Mouse (Mus musculus) hindbrain, embryonic 12.5 days (tissue): ENCODE data around the gene Pbx1. TPM values are rescaled to one million over a fixed set of nuclear protein-coding genes. Genes with fewer than 3 reads are reported as not detected.

Source experiments
- ATAC-seq: fragments of 200-750 bp; cut with Nextera tagmentation; 2 replicates; pipeline ENCODE4 v1.8.0; 2017; ENCODE audit warnings: moderate TSS enrichment; ENCODE audit not compliant: low FRiP score
- H3K27ac ChIP-seq: fragments of 300-500 bp; sonication (generic); 2 replicates; pipeline ENCODE4 v1.5.1; 2016; ENCODE audit warnings: mild to moderate bottlenecking
- H3K27me3 ChIP-seq: fragments of 300-500 bp; sonication (generic); 2 replicates; pipeline ENCODE4 v1.6.1; 2016; ENCODE audit warnings: mild to moderate bottlenecking
- H3K36me3 ChIP-seq: fragments of 300-500 bp; sonication (generic); 2 replicates; pipeline ENCODE4 v1.6.1; 2016; ENCODE audit warnings: mild to moderate bottlenecking
- H3K4me1 ChIP-seq: fragments of 300-500 bp; sonication (generic); 2 replicates; pipeline ENCODE4 v1.6.1; 2016
- H3K4me2 ChIP-seq: fragments of 300-500 bp; sonication (generic); replicated peaks from 2 replicates; pipeline ENCODE4 v1.6.1; 2016; ENCODE audit warnings: mild to moderate bottlenecking
- H3K4me3 ChIP-seq: fragments of 300-500 bp; sonication (generic); 2 replicates; pipeline ENCODE4 v1.5.1; 2016; ENCODE audit warnings: mild to moderate bottlenecking
- H3K9ac ChIP-seq: fragments of 300-500 bp; sonication (generic); 2 replicates; pipeline ENCODE4 v1.6.1; 2016; ENCODE audit warnings: mild to moderate bottlenecking, moderate library complexity
- H3K9me3 ChIP-seq: fragments of 300-500 bp; sonication (generic); replicated peaks from 2 replicates; pipeline ENCODE4 v1.6.1; 2016; ENCODE audit warnings: mild to moderate bottlenecking
- WGBS: fragments of 180-500 bp; shearing (Covaris S2); methylation state at CpG from one replicate; pipeline ENCODE4 v1.1.7; 2016; 5-methylcytosine and 5-hydroxymethylcytosine counted together
- polyA plus RNA-seq: library from polyadenylated mRNA; unstranded; fragments of >200 nt; fragmentation: Nextera tagmentation; extraction: Ambion mirVana; gene quantifications from 2 replicates; pipeline ENCODE4 v1.2.1, GENCODE M21; 2016

Pbx1 gene
- polyA plus RNA-seq, 1 experiment from 2014 or later = 56.3 TPM

GRCm38 (mm10) chr1:168327405-168328235, 104.5 kb downstream of the Pbx1 start:
- H3K9ac ChIP-seq = peak overlapping the region; percentile 41; the same call in 1 of the 2 replicates
- no peak overlapping the region for H3K4me3 ChIP-seq
- H3K9me3 ChIP-seq = no peaks in the 10 kb centered on the region
- H3K4me1 ChIP-seq = peaks cover 81% of the 10 kb centered on the region
- H3K27me3 ChIP-seq = no peaks in the 10 kb centered on the region
- ATAC-seq = peak; percentile 53
- H3K27ac ChIP-seq = peak overlapping the region; percentile 64
- 52% methylated on average over 18 of the region's 18 CpGs for WGBS
- no peak overlapping the region for H3K4me2 ChIP-seq
- H3K36me3 ChIP-seq = no peaks in the 10 kb centered on the region

GRCm38 (mm10) chr1:168325786-168326185, 106.3 kb downstream of the Pbx1 start:
- WGBS = 62% methylated on average over 4 of the region's 4 CpGs
- peak overlapping the region; percentile 82 for H3K27ac ChIP-seq
- H3K9me3 ChIP-seq = no peaks in the 10 kb centered on the region
- no peak overlapping the region for H3K4me2 ChIP-seq
- peak; percentile 6; the same call in 1 of the 2 replicates for ATAC-seq
- H3K4me1 ChIP-seq = peaks cover 74% of the 10 kb centered on the region
- H3K27me3 ChIP-seq = no peaks in the 10 kb centered on the region
- no peak overlapping the region for H3K4me3 ChIP-seq
- H3K9ac ChIP-seq = peak overlapping the region; percentile 45
- H3K36me3 ChIP-seq = no peaks in the 10 kb centered on the region

- WGBS = 47% methylated on average over 7 of the region's 7 CpGs
- Histone ChIP-seq H3K9ac (peak overlapping the region; percentile 29; the same call in 1 of the 2 replicates), H3K9me3 (no peaks in the 10 kb centered on the region), H3K4me1 (peaks cover 62% of the 10 kb centered on the region), H3K27ac (peak overlapping the region; percentile 67), H3K4me2 (no peak overlapping the region), H3K27me3 (no peaks in the 10 kb centered on the region), H3K4me3 (no peak overlapping the region), H3K36me3 (no peaks in the 10 kb centered on the region)
- no peak for ATAC-seq
Observed at GRCm38 (mm10) chr1:168324306-168325085, 107.6 kb downstream of the Pbx1 start.

GRCm38 (mm10) chr1:168323436-168324108, 108.5 kb downstream of the Pbx1 start:
- Histone ChIP-seq H3K36me3 (no peaks in the 10 kb centered on the region), H3K9me3 (no peaks in the 10 kb centered on the region), H3K9ac (no peak overlapping the region), H3K27me3 (no peaks in the 10 kb centered on the region), H3K4me1 (peaks cover 62% of the 10 kb centered on the region), H3K4me3 (no peak overlapping the region), H3K27ac (peak overlapping the region; percentile 67), H3K4me2 (no peak overlapping the region)
- WGBS = 73% methylated on average over 12 of the region's 12 CpGs
- ATAC-seq = no peak

- H3K9ac ChIP-seq = no peak overlapping the region
- H3K4me2 ChIP-seq = no peak overlapping the region
- WGBS = 100% methylated on average over 1 of the region's 1 CpGs
- no peak for ATAC-seq
- peaks cover 59% of the 10 kb centered on the region for H3K4me1 ChIP-seq
- no peak overlapping the region for H3K27ac ChIP-seq
- H3K4me3 ChIP-seq = no peak overlapping the region
- H3K27me3 ChIP-seq = no peaks in the 10 kb centered on the region
- H3K9me3 ChIP-seq = no peaks in the 10 kb centered on the region
- H3K36me3 ChIP-seq = no peaks in the 10 kb centered on the region
Observed at GRCm38 (mm10) chr1:168322892-168323291, 109.2 kb downstream of the Pbx1 start.

GRCm38 (mm10) chr1:168319695-168320094, 112.4 kb downstream of the Pbx1 start:
- no peaks in the 10 kb centered on the region for H3K36me3 ChIP-seq
- H3K27ac ChIP-seq = no peak overlapping the region

GRCm38 (mm10) chr1:168318899-168319469, 113.1 kb downstream of the Pbx1 start:
- 55% methylated on average over 13 of the region's 13 CpGs for WGBS
- no peaks in the 10 kb centered on the region for H3K9me3 ChIP-seq
- H3K36me3 ChIP-seq = no peaks in the 10 kb centered on the region
- no peak for ATAC-seq
- H3K27me3 ChIP-seq = no peaks in the 10 kb centered on the region
- H3K9ac ChIP-seq = no peak overlapping the region
- H3K4me3 ChIP-seq = no peak overlapping the region
- H3K27ac ChIP-seq = no peak overlapping the region
- no peak overlapping the region for H3K4me2 ChIP-seq
- H3K4me1 ChIP-seq = peaks cover 21% of the 10 kb centered on the region

More at GRCm38 (mm10) chr1:168319695-168320094, 112.4 kb downstream of the Pbx1 start:
- Histone ChIP-seq H3K27me3 (no peaks in the 10 kb centered on the region), H3K4me2 (no peak overlapping the region), H3K4me1 (peaks cover 28% of the 10 kb centered on the region), H3K9me3 (no peaks in the 10 kb centered on the region), H3K9ac (no peak overlapping the region), H3K4me3 (no peak overlapping the region)
- 78% methylated on average over 5 of the region's 5 CpGs for WGBS
- no peak for ATAC-seq

GRCm38 (mm10) chr1:168313772-168314171, 118.3 kb downstream of the Pbx1 start:
- ATAC-seq = no peak
- peaks cover 27% of the 10 kb centered on the region for H3K4me1 ChIP-seq
- no peaks in the 10 kb centered on the region for H3K9me3 ChIP-seq
- no peak overlapping the region for H3K9ac ChIP-seq
- H3K36me3 ChIP-seq = no peaks in the 10 kb centered on the region
- no peaks in the 10 kb centered on the region for H3K27me3 ChIP-seq
- no peak overlapping the region for H3K4me2 ChIP-seq
- no peak overlapping the region for H3K27ac ChIP-seq
- H3K4me3 ChIP-seq = no peak overlapping the region

GRCm38 (mm10) chr1:168312710-168313447, 119.2 kb downstream of the Pbx1 start:
- no peak overlapping the region for H3K9ac ChIP-seq
- no peaks in the 10 kb centered on the region for H3K27me3 ChIP-seq
- no peak for ATAC-seq
- WGBS = 88% methylated on average over 7 of the region's 7 CpGs
- no peak overlapping the region for H3K27ac ChIP-seq
- no peaks in the 10 kb centered on the region for H3K36me3 ChIP-seq
- H3K9me3 ChIP-seq = no peaks in the 10 kb centered on the region
- H3K4me2 ChIP-seq = no peak overlapping the region
- H3K4me3 ChIP-seq = no peak overlapping the region
- H3K4me1 ChIP-seq = peaks cover 30% of the 10 kb centered on the region

- H3K4me1 ChIP-seq = peaks cover 39% of the 10 kb centered on the region
- H3K27me3 ChIP-seq = no peaks in the 10 kb centered on the region
- H3K27ac ChIP-seq = peak overlapping the region; percentile 76
- H3K36me3 ChIP-seq = no peaks in the 10 kb centered on the region
- peak; percentile 71 for ATAC-seq
- no peak overlapping the region for H3K9ac ChIP-seq
- no peak overlapping the region for H3K4me3 ChIP-seq
- no peaks in the 10 kb centered on the region for H3K9me3 ChIP-seq
- H3K4me2 ChIP-seq = no peak overlapping the region
- 64% methylated on average over 8 of the region's 8 CpGs for WGBS
Observed at GRCm38 (mm10) chr1:168309101-168309521, 123.0 kb downstream of the Pbx1 start.
